In genomic region chr2:122949031-122949430, GRCm38 (mm10) we compare ENCODE assay signal across 17 mouse cellular contexts.
"Had no signal": no experiment of that assay in that cellular context is flagged by ENCODE, and none has a peak within 500 bp of the region (broad histone marks: within the 10 kb centered on the region; RNA-seq: fewer than 3 reads in every experiment).

No protein-coding gene starts in this region.

- H3K9me3 ChIP-seq: lung, embryonic 15.5 days; midbrain, embryonic 13.5 days; midbrain, embryonic 15.5 days; neural tube, embryonic 12.5 days; stomach, embryonic 15.5 days had no signal

- H3K4me2 ChIP-seq: lung, embryonic 15.5 days; midbrain, embryonic 11.5 days; midbrain, embryonic 13.5 days; midbrain, embryonic 15.5 days; neural tube, embryonic 12.5 days; stomach, embryonic 15.5 days had no signal

- H3K27me3 ChIP-seq: lung, embryonic 15.5 days; megakaryocyte, embryonic 14.5 days; midbrain, embryonic 13.5 days; midbrain, embryonic 15.5 days; neural tube, embryonic 12.5 days; stomach, embryonic 15.5 days had no signal

- DNase-seq: lung, adult 2 months; lung, postnatal 14 days; lung, postnatal 36 days; right cerebral cortex, postnatal 14 days; thymus, adult 2 months; thymus, postnatal 25 days; thymus, postnatal 4 days had no signal

- H3K36me3 ChIP-seq: lung, embryonic 15.5 days; midbrain, embryonic 13.5 days; midbrain, embryonic 15.5 days; neural tube, embryonic 12.5 days; stomach, embryonic 15.5 days had no signal

- H3K4me3 ChIP-seq: lung, embryonic 15.5 days; megakaryocyte, embryonic 14.5 days; midbrain, embryonic 13.5 days; midbrain, embryonic 15.5 days; neural tube, embryonic 12.5 days; stomach, embryonic 15.5 days had no signal

- ATAC-seq: lung, postnatal 0 days; midbrain, embryonic 13.5 days; midbrain, embryonic 15.5 days had no signal

- H3K4me1 ChIP-seq: lung, embryonic 15.5 days; megakaryocyte, embryonic 14.5 days; neural tube, embryonic 12.5 days; stomach, embryonic 15.5 days had no signal

- H3K27ac ChIP-seq: lung, embryonic 15.5 days; macrophage; midbrain, embryonic 13.5 days; midbrain, embryonic 15.5 days; neural tube, embryonic 12.5 days; stomach, embryonic 15.5 days; stomach, postnatal 0 days had no signal

- H3K9ac ChIP-seq: lung, embryonic 15.5 days; midbrain, embryonic 13.5 days; midbrain, embryonic 15.5 days; neural tube, embryonic 12.5 days; stomach, embryonic 15.5 days had no signal
